Mouse (Mus musculus) kidney, postnatal 0 days (tissue): ENCODE measurements at regions not wholly inside any gene's neighbourhood (a gene's known extent, or its start where the extent isn't known, plus 50 kb on each side); places are given as distances from the start of the nearest gene placed in this dataset.
A peak's percentile ranks its signal among the peaks of the same experiment; 100 is the strongest.

Experiments used
- ATAC-seq: fragments of 200-750 bp; cut with Nextera tagmentation; replicated peaks from 2 replicates; pipeline ENCODE4 v1.8.0; 2017; ENCODE audit warnings: low read depth, moderate number of reproducible peaks, moderate TSS enrichment, moderate library complexity; ENCODE audit not compliant: low FRiP score
- DNase-seq: peaks from one replicate; pipeline ENCODE4 v3.0.0-alpha.2; 2016; ENCODE audit warnings: low spot score
- H3K27ac ChIP-seq: fragments of 300-500 bp; sonication (generic); 2 replicates; pipeline ENCODE4 v1.5.1; 2014; ENCODE audit warnings: mild to moderate bottlenecking
- H3K27me3 ChIP-seq: fragments of 300-500 bp; sonication (generic); 2 replicates; pipeline ENCODE4 v1.6.1; 2014; ENCODE audit warnings: low read length, mixed read lengths; ENCODE audit not compliant: insufficient read depth
- H3K36me3 ChIP-seq: fragments of 300-500 bp; sonication (generic); 2 replicates; pipeline ENCODE4 v1.6.1; 2014; ENCODE audit warnings: low read length, mixed read lengths; ENCODE audit not compliant: insufficient read depth
- H3K4me1 ChIP-seq: fragments of 300-500 bp; sonication (generic); replicated peaks from 2 replicates; pipeline ENCODE4 v1.6.1; 2014; ENCODE audit warnings: antibody characterized with exemption, low read length, mixed read lengths; ENCODE audit not compliant: insufficient read depth
- H3K4me2 ChIP-seq: fragments of 300-500 bp; sonication (generic); 2 replicates; pipeline ENCODE4 v1.6.1; 2014; ENCODE audit warnings: mild to moderate bottlenecking, low read length, moderate library complexity, mixed read lengths
- H3K4me3 ChIP-seq: fragments of 300-500 bp; sonication (generic); replicated peaks from 2 replicates; pipeline ENCODE4 v1.5.1; 2014; ENCODE audit warnings: low read depth, low read length
- H3K9ac ChIP-seq: fragments of 300-500 bp; sonication (generic); 2 replicates; pipeline ENCODE4 v1.6.1; 2014; ENCODE audit warnings: low read depth, low read length
- H3K9me3 ChIP-seq: fragments of 300-500 bp; sonication (generic); replicated peaks from 2 replicates; pipeline ENCODE4 v1.6.1; 2016; ENCODE audit warnings: low read length, inconsistent platforms, mixed read lengths
- CTCF ChIP-seq: IDR thresholded peaks from 2 replicates; pipeline ENCODE4 v1.5.1; 2016; ENCODE audit warnings: antibody characterized with exemption, low read depth, mild to moderate bottlenecking, moderate library complexity
- WGBS: fragments of 180-500 bp; shearing (Covaris S2); extraction: QIAGEN DNeasy Blood & Tissue Kit; methylation state at CpG from one replicate; pipeline ENCODE4 v1.1.7; 2014; 5-methylcytosine and 5-hydroxymethylcytosine counted together

GRCm38 (mm10) chr7:138679575-138679974, 166.3 kb upstream of the Ppp2r2d start:
- no peak for TF ChIP-seq CTCF
- DNase-seq: no peak
- no peak for ATAC-seq
- 84% methylated on average over 2 of the region's 2 CpGs for WGBS
- Histone ChIP-seq H3K9me3 (no peaks in the 10 kb centered on the region), H3K36me3 (no peaks in the 10 kb centered on the region), H3K4me3 (no peak overlapping the region), H3K4me1 (no peaks in the 10 kb centered on the region), H3K9ac (no peak overlapping the region), H3K27ac (no peak overlapping the region), H3K27me3 (no peaks in the 10 kb centered on the region), H3K4me2 (no peak overlapping the region)

DNA sequence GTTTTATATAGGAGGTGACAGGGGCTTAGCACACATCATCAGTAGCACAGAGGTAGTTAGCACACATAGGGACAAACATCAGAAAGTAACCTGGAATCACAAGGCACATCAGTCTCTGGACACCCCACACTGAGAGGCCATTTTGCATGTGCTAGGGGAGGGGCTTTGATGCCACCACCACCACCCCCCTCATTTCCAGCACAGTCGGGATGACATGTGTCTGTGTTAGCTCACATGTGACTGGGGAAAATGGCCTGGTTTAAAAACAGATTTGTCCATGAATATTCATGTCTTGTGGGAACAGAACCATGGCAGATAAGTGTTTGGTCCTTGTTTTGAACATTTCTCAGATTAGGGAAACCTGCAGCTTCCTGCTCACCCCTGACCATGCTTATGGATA, 172.9 kb upstream of the Ppp2r2d start:
- Histone ChIP-seq H3K27ac (no peak overlapping the region), H3K9me3 (no peaks in the 10 kb centered on the region), H3K27me3 (no peaks in the 10 kb centered on the region), H3K4me3 (no peak overlapping the region), H3K4me2 (no peak overlapping the region), H3K4me1 (no peaks in the 10 kb centered on the region), H3K9ac (no peak overlapping the region), H3K36me3 (no peaks in the 10 kb centered on the region)
- WGBS: 63% methylated on average over 1 of the region's 1 CpGs
- DNase-seq: no peak
- ATAC-seq: no peak
- no peak for TF ChIP-seq CTCF

DNA sequence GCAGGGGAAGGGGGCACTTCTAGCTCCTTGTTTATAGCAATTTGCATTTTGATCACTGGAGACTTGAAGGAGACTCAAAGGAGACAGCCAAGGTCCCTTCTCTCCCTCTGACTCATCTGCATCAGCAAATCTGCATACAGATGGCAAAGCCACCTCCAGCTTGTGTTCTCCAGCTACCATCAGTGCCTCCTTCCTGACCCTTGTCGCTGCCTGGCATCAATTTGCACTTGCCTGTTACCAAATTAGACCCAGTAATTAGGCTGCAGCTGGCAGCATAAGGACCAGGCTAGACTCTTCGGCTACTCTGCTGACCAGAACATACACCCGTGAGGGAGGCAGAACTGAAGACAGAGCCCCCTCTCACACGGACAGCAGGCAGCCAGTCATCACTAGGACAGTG, 177.5 kb upstream of the Ppp2r2d start:
- no peaks in the 10 kb centered on the region for H3K36me3 ChIP-seq
- no peak for TF ChIP-seq CTCF
- 9% methylated on average over 4 of the region's 4 CpGs for WGBS
- DNase-seq: no peak
- no peak for ATAC-seq
- no peak overlapping the region for H3K27ac ChIP-seq
- no peaks in the 10 kb centered on the region for H3K4me1 ChIP-seq
- no peak overlapping the region for H3K9ac ChIP-seq
- H3K4me2 ChIP-seq: no peak overlapping the region
- H3K9me3 ChIP-seq: no peaks in the 10 kb centered on the region
- H3K27me3 ChIP-seq: no peaks in the 10 kb centered on the region
- H3K4me3 ChIP-seq: no peak overlapping the region

DNA sequence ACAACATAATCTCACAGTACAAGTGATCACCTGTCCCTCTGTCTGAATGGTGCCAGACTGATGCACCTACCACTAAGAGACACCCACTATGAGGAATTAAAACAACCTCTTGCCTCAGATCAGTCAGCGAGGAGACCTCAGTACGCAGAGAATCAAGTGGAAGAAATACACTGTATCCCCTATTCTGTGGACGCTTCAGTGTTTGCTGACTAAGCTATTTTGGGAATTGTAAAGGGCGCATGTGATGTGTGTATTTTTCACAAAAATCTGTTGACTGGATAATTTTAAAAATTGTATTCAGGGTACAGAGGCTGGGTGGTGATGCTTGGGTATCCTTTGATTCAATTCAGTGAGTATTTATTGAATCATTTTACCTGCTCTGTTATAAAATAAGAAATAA, 185.8 kb upstream of the Ppp2r2d start:
- no peak for DNase-seq
- no peaks in the 10 kb centered on the region for H3K27me3 ChIP-seq
- no peaks in the 10 kb centered on the region for H3K36me3 ChIP-seq
- TF ChIP-seq CTCF: no peak
- H3K4me3 ChIP-seq: no peak overlapping the region
- H3K9me3 ChIP-seq: no peaks in the 10 kb centered on the region
- no peak for ATAC-seq
- WGBS: 83% methylated on average over 4 of the region's 4 CpGs
- H3K27ac ChIP-seq: no peak overlapping the region
- H3K4me2 ChIP-seq: no peak overlapping the region
- H3K9ac ChIP-seq: no peak overlapping the region
- H3K4me1 ChIP-seq: no peaks in the 10 kb centered on the region; the same call in 1 of the 2 replicates

GRCm38 (mm10) chr7:138657521-138657920, 188.4 kb upstream of the Ppp2r2d start:
- no peaks in the 10 kb centered on the region for H3K27me3 ChIP-seq
- H3K4me3 ChIP-seq: no peak overlapping the region
- TF ChIP-seq CTCF: no peak
- no peak overlapping the region for H3K4me2 ChIP-seq
- no peaks in the 10 kb centered on the region for H3K9me3 ChIP-seq
- ATAC-seq: no peak
- WGBS: 66% methylated on average over 4 of the region's 4 CpGs
- no peak overlapping the region for H3K27ac ChIP-seq
- no peak overlapping the region for H3K9ac ChIP-seq
- no peak for DNase-seq
- no peaks in the 10 kb centered on the region for H3K36me3 ChIP-seq
- H3K4me1 ChIP-seq: no peaks in the 10 kb centered on the region; the same call in 1 of the 2 replicates

GRCm38 (mm10) chr7:138657076-138657475, 188.8 kb upstream of the Ppp2r2d start:
- H3K4me1 ChIP-seq: no peaks in the 10 kb centered on the region; the same call in 1 of the 2 replicates
- H3K9ac ChIP-seq: no peak overlapping the region
- no peak overlapping the region for H3K27ac ChIP-seq
- H3K9me3 ChIP-seq: no peaks in the 10 kb centered on the region
- DNase-seq: no peak
- H3K36me3 ChIP-seq: no peaks in the 10 kb centered on the region
- no peak for ATAC-seq
- H3K4me2 ChIP-seq: no peak overlapping the region
- H3K4me3 ChIP-seq: no peak overlapping the region
- TF ChIP-seq CTCF: no peak
- no peaks in the 10 kb centered on the region for H3K27me3 ChIP-seq
- WGBS: 83% methylated on average over 2 of the region's 2 CpGs

- DNase-seq: no peak
- Histone ChIP-seq H3K4me3 (no peak overlapping the region), H3K36me3 (no peaks in the 10 kb centered on the region), H3K27me3 (no peaks in the 10 kb centered on the region), H3K27ac (no peak overlapping the region), H3K9ac (no peak overlapping the region), H3K4me1 (no peaks in the 10 kb centered on the region; the same call in 1 of the 2 replicates), H3K9me3 (no peaks in the 10 kb centered on the region), H3K4me2 (no peak overlapping the region)
- peak; percentile 25; the same call in 1 of the 2 replicates for ATAC-seq
- 31% methylated on average over 3 of the region's 3 CpGs for WGBS
- TF ChIP-seq CTCF: no peak
Measured at GRCm38 (mm10) chr7:138655940-138656339, 189.9 kb upstream of the Ppp2r2d start.
